Mouse (Mus musculus): Measurements from ENCODE around the gene Scp2. TPM values are rescaled to one million over a fixed set of nuclear protein-coding genes. Genes with fewer than 3 reads are reported as not detected.

Gene Scp2
- polyA plus RNA-seq, 1 experiment from 2014 or later, result 156 TPM

DNA sequence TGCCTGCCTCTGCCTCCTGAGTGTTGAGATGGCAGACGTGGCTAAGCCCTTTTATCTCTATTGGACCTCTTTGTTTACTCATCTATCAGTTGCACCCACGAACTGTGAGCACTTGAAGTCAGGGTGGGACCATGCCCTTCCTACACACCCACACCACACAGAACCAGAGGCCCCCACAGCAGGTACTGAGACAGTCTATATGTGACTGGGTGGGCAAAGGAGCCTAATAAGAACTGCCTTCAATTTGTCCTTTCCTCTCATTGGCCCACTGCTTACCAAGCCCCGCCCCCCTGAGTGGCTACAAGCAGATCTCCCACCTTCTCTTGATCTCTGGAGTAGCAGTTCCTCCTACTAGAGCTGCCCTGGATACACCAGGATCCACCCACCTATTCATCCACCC, 118.6 kb downstream of the Scp2 start:
- WGBS, result 44% methylated on average over 3 of the region's 3 CpGs
- H3K4me2 ChIP-seq (replicated peaks), result no peak overlapping the region
- no peak overlapping the region for H3K9ac ChIP-seq
- H3K36me3 ChIP-seq, result no peaks in the 10 kb centered on the region
- no peak for ATAC-seq (ENCODE audit: insufficient number of reproducible peaks, insufficient read depth, low FRiP score, low TSS enrichment)
- H3K27me3 ChIP-seq, result peaks cover 15% of the 10 kb centered on the region
- H3K4me3 ChIP-seq, result no peak overlapping the region
- H3K9me3 ChIP-seq, result no peaks in the 10 kb centered on the region
- H3K27ac ChIP-seq, result no peak overlapping the region
- H3K4me1 ChIP-seq, result peaks cover 12% of the 10 kb centered on the region

GRCm38 (mm10) chr4:108025269-108025668, 119.5 kb downstream of the Scp2 start:
- H3K9me3 ChIP-seq, result no peaks in the 10 kb centered on the region
- no peaks in the 10 kb centered on the region for H3K36me3 ChIP-seq
- H3K9ac ChIP-seq, result no peak overlapping the region
- H3K4me3 ChIP-seq, result no peak overlapping the region
- peaks cover 4% of the 10 kb centered on the region; the same call in 1 of the 2 replicates for H3K4me1 ChIP-seq
- no peak for ATAC-seq (ENCODE audit: insufficient number of reproducible peaks, insufficient read depth, low FRiP score, low TSS enrichment)
- H3K27me3 ChIP-seq, result peaks cover 6% of the 10 kb centered on the region
- 3% methylated on average over 10 of the region's 10 CpGs for whole genome bisulfite sequencing
- 0 out of 2 replicates have a peak overlapping the region, but pooled peaks have one; percentile 4 for H3K4me2 ChIP-seq (replicated peaks)
- no peak overlapping the region for H3K27ac ChIP-seq

- no peaks in the 10 kb centered on the region for H3K27me3 ChIP-seq
- H3K36me3 ChIP-seq, result no peaks in the 10 kb centered on the region
- WGBS, result 67% methylated on average over 5 of the region's 5 CpGs
- H3K9ac ChIP-seq, result no peak overlapping the region
- ATAC-seq (ENCODE audit: insufficient number of reproducible peaks, insufficient read depth, low FRiP score, low TSS enrichment), result no peak
- H3K4me1 ChIP-seq, result peaks cover 4% of the 10 kb centered on the region; the same call in 1 of the 2 replicates
- H3K27ac ChIP-seq, result no peak overlapping the region
- no peak overlapping the region for H3K4me2 ChIP-seq (replicated peaks)
- no peak overlapping the region for H3K4me3 ChIP-seq
- H3K9me3 ChIP-seq, result no peaks in the 10 kb centered on the region
Measured at GRCm38 (mm10) chr4:108024641-108025040, 120.2 kb downstream of the Scp2 start.

- H3K27me3 ChIP-seq, result no peaks in the 10 kb centered on the region
- no peak overlapping the region for H3K27ac ChIP-seq
- ATAC-seq (ENCODE audit: insufficient number of reproducible peaks, insufficient read depth, low FRiP score, low TSS enrichment), result no peak
- no peaks in the 10 kb centered on the region for H3K36me3 ChIP-seq
- peaks cover 16% of the 10 kb centered on the region; the same call in 1 of the 2 replicates for H3K4me1 ChIP-seq
- H3K4me2 ChIP-seq (replicated peaks), result no peak overlapping the region
- H3K4me3 ChIP-seq, result no peak overlapping the region
- H3K9ac ChIP-seq, result no peak overlapping the region
- WGBS, result 88% methylated on average over 4 of the region's 4 CpGs
- H3K9me3 ChIP-seq, result no peaks in the 10 kb centered on the region
Measured at GRCm38 (mm10) chr4:108023186-108023585, 121.6 kb downstream of the Scp2 start.

GRCm38 (mm10) chr4:108020178-108020577, 124.6 kb downstream of the Scp2 start:
- no peak overlapping the region for H3K4me2 ChIP-seq (replicated peaks)
- H3K27me3 ChIP-seq, result no peaks in the 10 kb centered on the region
- H3K4me1 ChIP-seq, result peaks cover 14% of the 10 kb centered on the region; the same call in 1 of the 2 replicates
- H3K9ac ChIP-seq, result no peak overlapping the region
- no peak overlapping the region for H3K27ac ChIP-seq
- WGBS, result 74% methylated on average over 6 of the region's 6 CpGs
- no peaks in the 10 kb centered on the region for H3K36me3 ChIP-seq
- no peak overlapping the region for H3K4me3 ChIP-seq
- no peak for ATAC-seq (ENCODE audit: insufficient number of reproducible peaks, insufficient read depth, low FRiP score, low TSS enrichment)
- H3K9me3 ChIP-seq, result no peaks in the 10 kb centered on the region

DNA sequence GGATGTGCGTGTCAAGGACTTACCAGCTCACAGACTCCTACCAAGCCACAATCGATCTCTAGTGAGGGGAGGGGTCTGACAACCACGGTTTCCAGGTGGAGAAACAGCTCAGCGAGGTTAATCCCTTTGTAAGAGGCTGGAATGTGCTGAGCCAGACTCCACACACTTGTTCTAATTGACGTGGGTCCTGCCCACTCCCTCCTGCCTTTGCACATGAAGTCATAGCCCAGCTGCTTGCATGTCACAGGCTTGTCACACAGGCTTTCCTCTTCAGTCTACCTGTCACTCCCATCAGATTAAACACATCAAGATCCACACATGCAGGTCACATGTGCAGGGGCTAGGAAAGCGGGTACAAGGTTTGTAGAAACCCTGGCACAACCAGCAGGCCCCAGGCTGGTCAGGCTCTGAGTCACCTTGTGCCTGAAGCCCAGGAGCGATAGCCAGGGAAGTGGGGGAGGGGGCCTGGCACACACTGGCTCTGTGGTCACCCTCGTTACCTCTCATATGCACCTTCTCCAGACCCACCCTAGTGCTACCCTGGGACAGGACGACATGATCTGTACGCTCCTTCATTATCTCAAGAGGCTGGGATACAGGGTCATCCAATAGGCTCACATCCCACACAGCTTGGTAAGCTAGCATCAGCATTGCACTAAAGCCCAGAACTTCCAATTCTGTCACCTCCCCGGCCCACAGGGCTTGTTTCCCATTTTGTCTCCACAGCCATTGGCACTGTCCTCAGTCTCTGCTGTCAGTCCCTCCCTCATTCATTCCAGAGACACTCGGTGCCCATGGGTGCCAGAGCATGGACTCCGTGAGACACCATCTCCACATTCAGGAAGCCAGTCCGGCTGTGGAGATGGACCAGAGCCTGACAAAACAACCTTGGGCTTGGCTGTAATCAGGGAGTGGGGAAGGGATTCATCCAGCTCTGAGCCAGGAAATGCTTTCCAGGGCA, 125.6 kb downstream of the Scp2 start:
- no peaks in the 10 kb centered on the region for H3K9me3 ChIP-seq
- H3K36me3 ChIP-seq, result no peaks in the 10 kb centered on the region
- WGBS, result 47% methylated on average over 14 of the region's 14 CpGs
- no peak overlapping the region for H3K27ac ChIP-seq
- no peak overlapping the region for H3K9ac ChIP-seq
- no peaks in the 10 kb centered on the region for H3K27me3 ChIP-seq
- ATAC-seq (ENCODE audit: insufficient number of reproducible peaks, insufficient read depth, low FRiP score, low TSS enrichment), result 0 out of 2 replicates have a peak, but pooled peaks have one; percentile 37
- peak overlapping the region; percentile 17; the same call in 1 of the 2 replicates for H3K4me2 ChIP-seq (replicated peaks)
- peaks cover 13% of the 10 kb centered on the region; the same call in 1 of the 2 replicates for H3K4me1 ChIP-seq
- H3K4me3 ChIP-seq, result no peak overlapping the region

GRCm38 (mm10) chr4:108018241-108018923, 126.4 kb downstream of the Scp2 start:
- ATAC-seq (ENCODE audit: insufficient number of reproducible peaks, insufficient read depth, low FRiP score, low TSS enrichment), result no peak

GRCm38 (mm10) chr4:108017839-108018238, 127.0 kb downstream of the Scp2 start:
- Histone ChIP-seq H3K36me3 (no peaks in the 10 kb centered on the region), H3K9ac (no peak overlapping the region), H3K4me3 (no peak overlapping the region), H3K4me1 (peaks cover 13% of the 10 kb centered on the region; the same call in 1 of the 2 replicates), H3K9me3 (no peaks in the 10 kb centered on the region), H3K27me3 (no peaks in the 10 kb centered on the region), H3K27ac (no peak overlapping the region), H3K4me2 (replicated peaks) (no peak overlapping the region)
- WGBS, result 83% methylated on average over 7 of the region's 7 CpGs
- ATAC-seq (ENCODE audit: insufficient number of reproducible peaks, insufficient read depth, low FRiP score, low TSS enrichment), result no peak

More at GRCm38 (mm10) chr4:108018241-108018923, 126.4 kb downstream of the Scp2 start:
- Histone ChIP-seq H3K9me3 (no peaks in the 10 kb centered on the region), H3K9ac (no peak overlapping the region), H3K27ac (no peak overlapping the region), H3K4me1 (peaks cover 13% of the 10 kb centered on the region; the same call in 1 of the 2 replicates), H3K4me2 (replicated peaks) (peak overlapping the region; percentile 17; the same call in 1 of the 2 replicates), H3K27me3 (no peaks in the 10 kb centered on the region), H3K36me3 (no peaks in the 10 kb centered on the region), H3K4me3 (no peak overlapping the region)
- 52% methylated on average over 10 of the region's 10 CpGs for WGBS

DNA sequence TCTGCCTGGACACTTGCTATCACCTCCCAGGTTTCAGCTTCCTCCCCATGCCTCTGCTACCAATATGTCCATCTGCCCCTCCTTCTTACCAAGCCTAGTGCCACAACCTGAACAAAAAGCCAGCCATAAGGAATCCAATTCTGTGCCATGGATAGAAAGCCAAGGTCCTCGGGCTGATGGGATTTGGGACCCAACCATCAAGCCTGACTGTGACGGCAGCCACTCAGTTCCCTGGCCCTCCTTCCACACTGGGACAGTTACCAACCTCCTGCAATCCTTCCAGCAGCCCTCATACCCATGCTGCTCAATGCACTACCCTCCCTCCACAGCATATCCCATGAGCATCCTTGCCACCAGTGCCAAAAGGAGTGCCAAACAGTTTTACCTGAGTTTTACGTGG, 128.5 kb downstream of the Scp2 start:
- ATAC-seq (ENCODE audit: insufficient number of reproducible peaks, insufficient read depth, low FRiP score, low TSS enrichment), result no peak
- Histone ChIP-seq H3K9ac (no peak overlapping the region), H3K4me2 (replicated peaks) (no peak overlapping the region), H3K27ac (no peak overlapping the region), H3K36me3 (no peaks in the 10 kb centered on the region), H3K4me3 (no peak overlapping the region), H3K4me1 (peaks cover 13% of the 10 kb centered on the region), H3K27me3 (no peaks in the 10 kb centered on the region), H3K9me3 (no peaks in the 10 kb centered on the region)
- WGBS, result 77% methylated on average over 3 of the region's 3 CpGs

DNA sequence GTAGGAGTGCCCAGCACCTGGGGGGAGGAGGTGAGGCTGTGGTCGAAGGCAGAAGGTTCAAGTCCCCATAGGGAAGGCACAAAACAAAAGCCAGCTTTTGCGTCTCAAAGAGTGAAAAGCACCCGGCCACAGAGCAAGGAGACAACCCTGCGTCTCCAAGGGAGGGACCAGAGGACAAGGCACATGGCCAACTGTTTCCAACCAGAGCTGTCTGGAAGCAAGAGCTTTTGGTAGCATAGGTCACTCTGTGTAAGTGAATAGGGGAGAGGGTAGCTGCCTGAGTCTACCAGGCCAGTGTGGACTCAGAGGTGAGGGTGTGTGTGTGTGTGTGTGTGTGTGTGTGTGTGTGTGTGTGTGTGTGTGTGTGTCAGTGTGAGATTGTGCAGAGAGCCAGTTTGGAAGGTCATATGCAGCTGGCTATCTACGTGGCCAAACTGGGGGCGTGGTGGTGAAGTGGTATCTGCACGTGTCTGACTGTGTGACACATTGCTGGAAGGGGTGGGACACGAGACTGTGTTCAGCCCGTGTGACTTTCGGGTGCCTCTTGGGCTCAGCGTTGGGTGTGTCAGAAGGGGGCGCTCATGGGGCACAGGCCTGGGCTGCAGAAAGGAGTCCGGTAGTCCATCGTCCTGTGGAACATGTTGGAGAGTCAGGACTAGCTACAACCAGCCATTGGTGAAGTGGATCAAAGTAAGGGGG, 129.6 kb downstream of the Scp2 start:
- 64% methylated on average over 14 of the region's 14 CpGs for WGBS
- Histone ChIP-seq H3K27me3 (no peaks in the 10 kb centered on the region), H3K4me2 (replicated peaks) (no peak overlapping the region), H3K4me3 (no peak overlapping the region), H3K9ac (no peak overlapping the region), H3K36me3 (no peaks in the 10 kb centered on the region), H3K9me3 (no peaks in the 10 kb centered on the region), H3K27ac (no peak overlapping the region), H3K4me1 (peaks cover 13% of the 10 kb centered on the region)
- ATAC-seq (ENCODE audit: insufficient number of reproducible peaks, insufficient read depth, low FRiP score, low TSS enrichment), result no peak

GRCm38 (mm10) chr4:108014466-108014865, 130.3 kb downstream of the Scp2 start:
- Histone ChIP-seq H3K9me3 (no peaks in the 10 kb centered on the region), H3K27ac (no peak overlapping the region), H3K9ac (no peak overlapping the region), H3K4me2 (replicated peaks) (no peak overlapping the region), H3K4me1 (peaks cover 13% of the 10 kb centered on the region), H3K36me3 (no peaks in the 10 kb centered on the region), H3K27me3 (no peaks in the 10 kb centered on the region), H3K4me3 (no peak overlapping the region)
- WGBS, result 62% methylated on average over 2 of the region's 2 CpGs
- ATAC-seq (ENCODE audit: insufficient number of reproducible peaks, insufficient read depth, low FRiP score, low TSS enrichment), result no peak
